Comparison of ENCODE assay signal across 28 mouse cellular contexts in the genomic region with DNA sequence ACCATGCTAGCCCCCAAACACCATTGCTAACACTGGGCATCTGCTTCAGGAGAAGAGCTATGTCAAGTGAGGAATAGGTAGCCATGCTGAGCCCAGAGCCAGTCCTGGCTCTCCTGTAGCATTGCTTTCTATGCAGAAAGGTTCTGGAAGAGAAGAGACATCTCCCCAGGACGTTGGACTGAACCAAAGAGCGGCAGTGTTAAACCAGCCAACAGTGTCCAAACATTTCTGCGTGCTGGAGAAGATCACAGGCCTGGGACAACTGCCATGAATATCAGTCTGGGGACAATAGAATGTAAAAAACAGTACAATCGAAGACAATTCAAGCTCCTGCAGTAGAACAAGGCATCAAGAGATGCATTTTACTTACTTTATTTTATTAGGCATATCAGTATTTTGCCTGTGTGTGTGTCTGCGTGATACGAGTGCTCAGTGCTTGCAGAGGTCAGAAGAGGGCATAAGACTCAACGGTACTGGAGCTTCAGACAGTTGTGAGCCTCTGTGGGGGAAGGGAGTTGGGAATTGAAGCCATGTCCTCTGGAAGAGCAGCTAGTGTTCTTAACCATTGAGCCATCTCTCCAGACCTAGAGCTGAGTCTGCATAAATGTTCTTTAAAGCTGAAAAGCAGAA.
DNase-seq lines count a peak whose midpoint lies in the region; ATAC-seq lines count a peak whose summit lies in the region.
"Had no signal": no experiment of that assay in that cellular context is flagged by ENCODE, and none has a peak within 500 bp of the region (broad histone marks: within the 10 kb centered on the region; RNA-seq: fewer than 3 reads in every experiment).

No protein-coding gene starts in this region.

- H3K9ac ChIP-seq in heart, embryonic 11.5 days (ENCODE audit: low read depth, low read length) = no peak overlapping the region
- H3K9ac ChIP-seq in forebrain, embryonic 12.5 days = no peak overlapping the region
- H3K9ac ChIP-seq: forebrain, embryonic 13.5 days; heart, embryonic 12.5 days; hindbrain, embryonic 14.5 days; limb, embryonic 15.5 days; liver, embryonic 13.5 days had no signal

- no peak overlapping the region for H3K27ac ChIP-seq in heart, embryonic 11.5 days (ENCODE audit: low read depth, low read length)
- H3K27ac ChIP-seq in forebrain, embryonic 12.5 days = no peak overlapping the region
- H3K27ac ChIP-seq: forebrain, embryonic 13.5 days; hindbrain, embryonic 14.5 days; left cerebral cortex, adult 2 months; limb, embryonic 15.5 days; liver, embryonic 13.5 days had no signal

- H3K4me3 ChIP-seq in heart, embryonic 11.5 days (ENCODE audit: low read depth, low read length) = no peak overlapping the region
- H3K4me3 ChIP-seq in forebrain, embryonic 12.5 days (replicated peaks) = no peak overlapping the region
- H3K4me3 ChIP-seq: erythroblast, embryonic 14.5 days; forebrain, embryonic 13.5 days; heart, embryonic 12.5 days; left cerebral cortex, adult 2 months; limb, embryonic 15.5 days; liver, embryonic 13.5 days had no signal

- H3K36me3 ChIP-seq in heart, embryonic 11.5 days (ENCODE audit: control insufficient read depth, insufficient read depth, low read length) = no peaks in the 10 kb centered on the region
- no peaks in the 10 kb centered on the region for H3K36me3 ChIP-seq in forebrain, embryonic 12.5 days (replicated peaks)
- H3K36me3 ChIP-seq: heart, embryonic 12.5 days; limb, embryonic 15.5 days; liver, embryonic 13.5 days had no signal

- no peaks in the 10 kb centered on the region for H3K27me3 ChIP-seq in heart, embryonic 11.5 days (ENCODE audit: control insufficient read depth, insufficient read depth, low read length)
- H3K27me3 ChIP-seq in forebrain, embryonic 12.5 days = no peaks in the 10 kb centered on the region
- H3K27me3 ChIP-seq: heart, embryonic 12.5 days; limb, embryonic 15.5 days; liver, embryonic 13.5 days had no signal

- H3K4me1 ChIP-seq in heart, embryonic 11.5 days (ENCODE audit: control insufficient read depth, insufficient read depth, low read length) = 0 out of 2 replicates have a peak, but pooled peaks cover 3% of the 10 kb centered on the region
- peaks cover 3% of the 10 kb centered on the region; the same call in 1 of the 2 replicates for H3K4me1 ChIP-seq in forebrain, embryonic 12.5 days

- no peak overlapping the region for H3K4me2 ChIP-seq in heart, embryonic 11.5 days
- H3K4me2 ChIP-seq in forebrain, embryonic 12.5 days = no peak overlapping the region
- H3K4me2 ChIP-seq: forebrain, embryonic 13.5 days; heart, embryonic 12.5 days; hindbrain, embryonic 14.5 days; limb, embryonic 15.5 days; liver, embryonic 13.5 days had no signal

- no peaks in the 10 kb centered on the region for H3K9me3 ChIP-seq in heart, embryonic 11.5 days (replicated peaks; ENCODE audit: control insufficient read depth, low read length)
- H3K9me3 ChIP-seq in forebrain, embryonic 12.5 days = no peaks in the 10 kb centered on the region
- H3K9me3 ChIP-seq: forebrain, embryonic 13.5 days; heart, embryonic 12.5 days; limb, embryonic 15.5 days; liver, embryonic 13.5 days had no signal

- peak; percentile 89 for DNase-seq in heart, adult 11 months
- peak; percentile 21 for DNase-seq in left cerebral cortex, postnatal 4 days
- no peak for DNase-seq in left cerebral cortex, postnatal 36 days (ENCODE audit: low spot score in 2 of 2)
- peak; percentile 67 to 75 for DNase-seq in cerebellum, postnatal 10 days
- DNase-seq in right cerebral cortex, postnatal 14 days = no peak
- DNase-seq: adrenal gland, adult 2 months; adrenal gland, postnatal 36 days; B cell, adult 2 months; gastrocnemius, postnatal 25 days; kidney, adult 9 months; kidney, postnatal 10 days; liver, embryonic 13.5 days; lung, adult 2 months; lung, postnatal 14 days; midbrain, embryonic 14.5 days; retina, postnatal 1 day; spleen, adult 18-20 months; thymus, postnatal 25 days had no signal

- intact Hi-C loops in left cerebral cortex, postnatal 4 days (cut with DNase I) = no loop called here
- intact Hi-C loops in left cerebral cortex, postnatal 36 days (cut with DNase I) = no loop called here

- no peak for ATAC-seq in heart, embryonic 11.5 days (replicated peaks; ENCODE audit: insufficient number of reproducible peaks, low FRiP score, low TSS enrichment)
- ATAC-seq in forebrain, embryonic 12.5 days (ENCODE audit: low FRiP score) = no peak
- ATAC-seq: activated CD4-positive, CD25-positive, alpha-beta regulatory T cell, adult 4 months; forebrain, embryonic 13.5 days; intestine, postnatal 0 days had no signal

- 63% methylated on average over 7 of the region's 7 CpGs for WGBS in heart, embryonic 11.5 days (ENCODE audit: insufficient replicate concordance)
- 79% methylated on average over 7 of the region's 7 CpGs for WGBS in forebrain, embryonic 12.5 days

Comparison
In these comparisons a context has a peak if more than half of its experiments do, and no peak if none do; other contexts are left out.
1. DNase-seq: peak in heart, adult 11 months (single experiment), left cerebral cortex, postnatal 4 days (single experiment) and cerebellum, postnatal 10 days (2 of 2); none in left cerebral cortex, postnatal 36 days (0 of 2) and right cerebral cortex, postnatal 14 days (single experiment).